In the genomic region with DNA sequence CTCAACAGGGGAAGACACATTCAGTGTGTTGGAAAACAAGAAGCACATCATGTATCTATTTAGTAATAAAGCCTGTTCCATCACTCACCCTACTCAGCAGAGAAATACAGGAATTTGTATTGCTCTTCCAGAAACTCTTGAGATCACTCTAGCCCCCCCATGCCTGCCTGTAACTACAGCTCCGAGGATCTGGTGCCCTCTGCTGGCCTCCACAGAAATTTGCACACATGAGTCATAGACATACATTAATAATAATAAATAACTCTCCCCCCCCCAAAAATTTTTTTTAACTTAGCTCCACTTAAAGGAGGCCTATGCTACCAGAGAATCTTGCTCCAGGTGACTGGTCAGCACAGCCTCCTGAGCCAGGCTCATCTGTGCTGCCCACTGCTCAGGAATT, we compare ENCODE assay signal across 8 mouse cellular contexts. TPM values are rescaled to one million over a fixed set of nuclear protein-coding genes. Genes with fewer than 3 reads are reported as not detected.
DNase-seq lines count a peak whose midpoint lies in the region; ATAC-seq and TF ChIP-seq lines count a peak whose summit lies in the region.

No protein-coding gene starts in this region.

- DNase-seq in forebrain, postnatal 0 days = peak; percentile 56
- DNase-seq in liver, adult 2 months (ENCODE audit: extremely low read depth, low read depth, low spot score) = no peak
- DNase-seq in Patski (ENCODE audit: low read depth, low spot score) = no peak
- peak; percentile 59 for DNase-seq in embryonic facial prominence, embryonic 11.5 days (ENCODE audit: low spot score)
- peak; percentile 45 for DNase-seq in mesoderm, embryonic 11.5 days (ENCODE audit: low read depth, low spot score)
- DNase-seq in neural tube, embryonic 10.5 days (ENCODE audit: extremely low spot score, low spot score) = no peak

- H3K27ac ChIP-seq in forebrain, postnatal 0 days (ENCODE audit: low read depth, low read length) = no peak overlapping the region
- no peak overlapping the region for H3K27ac ChIP-seq in forebrain, embryonic 12.5 days
- no peak overlapping the region for H3K27ac ChIP-seq in liver, adult 2 months (replicated peaks; ENCODE audit: insufficient read depth, low read depth, low read length)
- H3K27ac ChIP-seq in liver, embryonic 12.5 days = no peak overlapping the region
- no peak overlapping the region for H3K27ac ChIP-seq in embryonic facial prominence, embryonic 11.5 days (replicated peaks; ENCODE audit: low read depth, low read length)

- ATAC-seq in forebrain, postnatal 0 days = no peak
- ATAC-seq in forebrain, embryonic 12.5 days (ENCODE audit: low FRiP score) = no peak
- no peak for ATAC-seq in liver, embryonic 12.5 days
- no peak for ATAC-seq in Patski
- no peak for ATAC-seq in embryonic facial prominence, embryonic 11.5 days (replicated peaks; ENCODE audit: insufficient number of reproducible peaks, low FRiP score, low TSS enrichment, low read depth)

- no peak overlapping the region for H3K9ac ChIP-seq in forebrain, postnatal 0 days
- H3K9ac ChIP-seq in forebrain, embryonic 12.5 days = no peak overlapping the region
- H3K9ac ChIP-seq in liver, adult 2 months (ENCODE audit: low read depth, low read length) = no peak overlapping the region
- no peak overlapping the region for H3K9ac ChIP-seq in liver, embryonic 12.5 days
- H3K9ac ChIP-seq in embryonic facial prominence, embryonic 11.5 days (replicated peaks; ENCODE audit: low read length) = no peak overlapping the region

- no peak overlapping the region for H3K4me3 ChIP-seq in forebrain, postnatal 0 days (ENCODE audit: low read depth, low read length)
- no peak overlapping the region for H3K4me3 ChIP-seq in forebrain, embryonic 12.5 days (replicated peaks)
- H3K4me3 ChIP-seq in liver, adult 2 months (ENCODE audit: insufficient read depth, low read depth, low read length) = no peak overlapping the region
- H3K4me3 ChIP-seq in liver, embryonic 12.5 days = no peak overlapping the region
- H3K4me3 ChIP-seq in embryonic facial prominence, embryonic 11.5 days (ENCODE audit: low read depth, low read length) = no peak overlapping the region

- in situ Hi-C loops in Patski (cut with MboI; ENCODE audit: low pct_unique_long_range_greater_than_20kb) = loop anchor here (10.0 kb wide), 1 partner anchor 392 kb away; no protein-coding TSS in a partner anchor

- H3K27me3 ChIP-seq in forebrain, postnatal 0 days (ENCODE audit: insufficient read depth, low read length) = no peaks in the 10 kb centered on the region
- no peaks in the 10 kb centered on the region for H3K27me3 ChIP-seq in forebrain, embryonic 12.5 days
- no peaks in the 10 kb centered on the region for H3K27me3 ChIP-seq in liver, adult 2 months (ENCODE audit: control insufficient read depth, insufficient read depth, low read length)
- H3K27me3 ChIP-seq in liver, embryonic 12.5 days (replicated peaks) = no peaks in the 10 kb centered on the region
- H3K27me3 ChIP-seq in Patski = no peaks in the 10 kb centered on the region
- no peaks in the 10 kb centered on the region for H3K27me3 ChIP-seq in embryonic facial prominence, embryonic 11.5 days (ENCODE audit: control insufficient read depth, insufficient read depth, low read length)

- H3K36me3 ChIP-seq in forebrain, postnatal 0 days (ENCODE audit: insufficient read depth) = peaks cover 67% of the 10 kb centered on the region
- H3K36me3 ChIP-seq in forebrain, embryonic 12.5 days (replicated peaks) = peaks cover 69% of the 10 kb centered on the region
- peaks cover 46% of the 10 kb centered on the region for H3K36me3 ChIP-seq in liver, adult 2 months (ENCODE audit: control insufficient read depth, insufficient read depth, low read length)
- H3K36me3 ChIP-seq in liver, embryonic 12.5 days = peaks cover 79% of the 10 kb centered on the region
- no peaks in the 10 kb centered on the region for H3K36me3 ChIP-seq in embryonic facial prominence, embryonic 11.5 days (replicated peaks; ENCODE audit: control insufficient read depth, insufficient read depth, low read depth, low read length)

- CTCF ChIA-PET in Patski (lab: Charles Lee) = interaction anchor here (0.6 to 1.7 kb wide), 7 partner anchors 8 to 388 kb away, joined by 3 to 5 read pairs (median 3); no protein-coding TSS in a partner anchor

- H3K9me3 ChIP-seq in forebrain, postnatal 0 days (ENCODE audit: low read length) = no peaks in the 10 kb centered on the region
- H3K9me3 ChIP-seq in forebrain, embryonic 12.5 days = no peaks in the 10 kb centered on the region
- no peaks in the 10 kb centered on the region for H3K9me3 ChIP-seq in liver, embryonic 12.5 days (replicated peaks)
- H3K9me3 ChIP-seq in embryonic facial prominence, embryonic 11.5 days (replicated peaks; ENCODE audit: control insufficient read depth, low read length) = no peaks in the 10 kb centered on the region

- no peak for TF ChIP-seq POLR2A in liver, adult 2 months (IDR thresholded peaks at IDR 0.05; ENCODE audit: extremely low read depth, insufficient read depth, low read length)

- TF ChIP-seq CTCF in forebrain, postnatal 0 days (IDR thresholded peaks at IDR 0.05; ENCODE audit: low read depth) = peak; percentile 71
- TF ChIP-seq CTCF in liver, adult 2 months (IDR thresholded peaks at IDR 0.05; ENCODE audit: low read depth, low read length) = peak; percentile 76
- TF ChIP-seq CTCF in Patski (IDR thresholded peaks at IDR 0.05) = peak; percentile 52

- 22% methylated on average over 1 of the region's 1 CpGs for WGBS in forebrain, postnatal 0 days
- WGBS in forebrain, embryonic 12.5 days = 43% methylated on average over 1 of the region's 1 CpGs
- WGBS in liver, adult 2 months = 14% methylated on average over 1 of the region's 1 CpGs
- WGBS in liver, embryonic 12.5 days (ENCODE audit: insufficient replicate concordance) = 13% methylated on average over 1 of the region's 1 CpGs
- WGBS in embryonic facial prominence, embryonic 11.5 days = 19% methylated on average over 1 of the region's 1 CpGs

- no peaks in the 10 kb centered on the region for H3K4me1 ChIP-seq in forebrain, postnatal 0 days (ENCODE audit: insufficient read depth)
- H3K4me1 ChIP-seq in forebrain, embryonic 12.5 days = no peaks in the 10 kb centered on the region
- H3K4me1 ChIP-seq in liver, adult 2 months (ENCODE audit: control insufficient read depth, insufficient read depth, low read length) = peaks cover under 1% of the 10 kb centered on the region; the same call in 1 of the 2 replicates
- no peaks in the 10 kb centered on the region for H3K4me1 ChIP-seq in liver, embryonic 12.5 days
- no peaks in the 10 kb centered on the region for H3K4me1 ChIP-seq in embryonic facial prominence, embryonic 11.5 days (ENCODE audit: control insufficient read depth, insufficient read depth, low read length)

- POLR2A ChIA-PET in Patski (lab: Charles Lee) = interaction anchor here (0.7 to 0.8 kb wide), 2 partner anchors 95 to 258 kb away, joined by 3 read pairs; no protein-coding TSS in a partner anchor

- no peak overlapping the region for H3K4me2 ChIP-seq in forebrain, postnatal 0 days (ENCODE audit: low read depth)
- H3K4me2 ChIP-seq in forebrain, embryonic 12.5 days = no peak overlapping the region
- H3K4me2 ChIP-seq in liver, embryonic 12.5 days = no peak overlapping the region
- H3K4me2 ChIP-seq in embryonic facial prominence, embryonic 11.5 days (ENCODE audit: low read depth, low read length) = no peak overlapping the region

- no peaks in the 10 kb centered on the region for H3K79me2 ChIP-seq in liver, adult 2 months (ENCODE audit: control insufficient read depth, insufficient read depth, low read length)

RNA-seq across cellular contexts. Expression of a gene that starts 16.2 kb away (rescaled TPM):
- 48.3 and 59.1 TPM in 2 replicates for total RNA-seq in forebrain, postnatal 0 days (2014; rRNA removed)
- polyA plus RNA-seq in forebrain, postnatal 0 days (2015; fragmentation: Nextera tagmentation; extraction: Ambion mirVana) = 4.4 and 7.4 TPM in 2 replicates
- polyA plus RNA-seq in forebrain, embryonic 12.5 days (2016; fragmentation: Nextera tagmentation; extraction: Ambion mirVana) = 12.3 and 12.6 TPM in 2 replicates
- 3.0 TPM in 2 replicates for total RNA-seq in liver, adult 2 months (2014; rRNA removed)
- polyA plus RNA-seq in liver, adult 2 months (2012; rRNA removed) = 0.61 TPM in 2 replicates
- polyA plus RNA-seq in liver, embryonic 12.5 days (2016; fragmentation: Nextera tagmentation; extraction: Ambion mirVana) = 1.4 and 1.6 TPM in 2 replicates
- 9.9 TPM for polyA plus RNA-seq in Patski (2021)
- polyA plus RNA-seq in embryonic facial prominence, embryonic 11.5 days (2014; fragmentation: Nextera tagmentation; extraction: Ambion mirVana) = 5.5 and 6.4 TPM in 2 replicates

RNA-seq across cellular contexts. Expression of a gene that starts 16.6 kb away (rescaled TPM):
- total RNA-seq in forebrain, postnatal 0 days (2014; rRNA removed) = 26.7 and 29.8 TPM in 2 replicates
- polyA plus RNA-seq in forebrain, postnatal 0 days (2015; fragmentation: Nextera tagmentation; extraction: Ambion mirVana) = 2.9 and 4.3 TPM in 2 replicates
- polyA plus RNA-seq in forebrain, embryonic 12.5 days (2016; fragmentation: Nextera tagmentation; extraction: Ambion mirVana) = 9.9 and 10.2 TPM in 2 replicates
- 3.4 and 3.7 TPM in 2 replicates for total RNA-seq in liver, adult 2 months (2014; rRNA removed)
- 7.7 and 8.6 TPM in 2 replicates for polyA plus RNA-seq in liver, adult 2 months (2012; rRNA removed)
- polyA plus RNA-seq in liver, embryonic 12.5 days (2016; fragmentation: Nextera tagmentation; extraction: Ambion mirVana) = 8.9 and 10.3 TPM in 2 replicates
- polyA plus RNA-seq in Patski (2021) = 14.0 TPM
- 6.8 and 7.5 TPM in 2 replicates for polyA plus RNA-seq in embryonic facial prominence, embryonic 11.5 days (2014; fragmentation: Nextera tagmentation; extraction: Ambion mirVana)

Comparison
In these comparisons a context has a peak if more than half of its experiments do, and no peak if none do; other contexts are left out.
1. DNase-seq: peak in forebrain, postnatal 0 days (single experiment), embryonic facial prominence, embryonic 11.5 days (single experiment) and mesoderm, embryonic 11.5 days (single experiment); none in liver, adult 2 months (single experiment), Patski (single experiment) and neural tube, embryonic 10.5 days (single experiment).
2. Peak in every context shown above with its lines, with median percentiles within 50 percentile points of each other: CTCF ChIP-seq.